Mouse (Mus musculus): ENCODE data around the gene Dse. TPM values are rescaled to one million over a fixed set of nuclear protein-coding genes. Genes with fewer than 3 reads are reported as not detected.

The Dse gene
- polyA plus RNA-seq, 1 experiment from 2014 or later, result 25.4 TPM

GRCm38 (mm10) chr10:34206436-34206782 is 1.1 kb downstream of the Dse start:
- peak overlapping the region; percentile 88 for H3K27ac ChIP-seq (ENCODE audit: low read length)

GRCm38 (mm10) chr10:34205825-34206224 is 1.7 kb downstream of the Dse start:
- H3K27me3 ChIP-seq (ENCODE audit: insufficient read depth, low read length), result no peaks in the 10 kb centered on the region
- H3K4me1 ChIP-seq (ENCODE audit: insufficient read depth, low read length), result peaks cover 4% of the 10 kb centered on the region; the same call in 1 of the 2 replicates
- 92% methylated on average over 1 of the region's 1 CpGs for WGBS
- no peak overlapping the region for H3K9ac ChIP-seq (replicated peaks; ENCODE audit: low read length)
- H3K36me3 ChIP-seq (ENCODE audit: insufficient read depth, low read length), result no peaks in the 10 kb centered on the region
- peak overlapping the region; percentile 20; the same call in 1 of the 2 replicates for H3K4me3 ChIP-seq (ENCODE audit: low read length)
- H3K27ac ChIP-seq (ENCODE audit: low read length), result no peak overlapping the region
- no peaks in the 10 kb centered on the region for H3K9me3 ChIP-seq (ENCODE audit: low read length)
- peak overlapping the region; percentile 61 for H3K4me2 ChIP-seq (replicated peaks; ENCODE audit: low read depth, low read length)
- no peak for ATAC-seq (ENCODE audit: low FRiP score, low TSS enrichment)

More at GRCm38 (mm10) chr10:34206436-34206782, 1.1 kb downstream of the Dse start:
- peak; percentile 50; the same call in 1 of the 2 replicates for ATAC-seq (ENCODE audit: low FRiP score, low TSS enrichment)
- H3K4me3 ChIP-seq (ENCODE audit: low read length), result peak overlapping the region; percentile 78
- no peaks in the 10 kb centered on the region for H3K27me3 ChIP-seq (ENCODE audit: insufficient read depth, low read length)
- 0 out of 2 replicates have a peak, but pooled peaks cover 4% of the 10 kb centered on the region for H3K4me1 ChIP-seq (ENCODE audit: insufficient read depth, low read length)
- under 1% methylated on average over 15 of the region's 15 CpGs for WGBS
- no peaks in the 10 kb centered on the region for H3K36me3 ChIP-seq (ENCODE audit: insufficient read depth, low read length)
- H3K9me3 ChIP-seq (ENCODE audit: low read length), result no peaks in the 10 kb centered on the region
- peak overlapping the region; percentile 61 for H3K4me2 ChIP-seq (replicated peaks; ENCODE audit: low read depth, low read length)
- peak overlapping the region; percentile 89 for H3K9ac ChIP-seq (replicated peaks; ENCODE audit: low read length)

DNA sequence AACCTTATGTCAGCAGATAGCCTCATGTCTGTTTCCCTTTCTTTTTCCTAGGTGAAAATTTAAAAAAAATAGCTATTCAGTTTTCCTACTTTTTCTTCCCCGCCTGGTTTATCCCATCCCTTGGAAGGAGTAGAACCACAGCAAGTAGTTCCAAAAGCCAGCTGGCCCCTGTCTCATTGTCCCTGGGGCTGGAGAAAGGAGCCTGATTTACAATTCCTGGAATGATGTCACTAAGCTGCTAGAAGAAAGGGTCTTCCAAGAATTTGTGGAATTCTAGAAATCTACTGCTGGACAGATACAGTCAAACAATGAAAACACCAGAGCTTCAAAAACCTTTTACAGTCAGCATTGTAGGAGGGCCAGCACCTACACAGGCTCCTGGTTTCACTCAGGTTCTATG is 6.8 kb downstream of the Dse start:
- 62% methylated on average over 1 of the region's 1 CpGs for WGBS
- H3K4me2 ChIP-seq (replicated peaks; ENCODE audit: low read depth, low read length), result no peak overlapping the region

GRCm38 (mm10) chr10:34198574-34198973 is 8.9 kb downstream of the Dse start:
- Histone ChIP-seq H3K27ac (ENCODE audit: low read length) (peak overlapping the region; percentile 11; the same call in 1 of the 2 replicates), H3K9ac (replicated peaks; ENCODE audit: low read length) (no peak overlapping the region), H3K4me2 (replicated peaks; ENCODE audit: low read depth, low read length) (no peak overlapping the region), H3K4me3 (ENCODE audit: low read length) (no peak overlapping the region), H3K36me3 (ENCODE audit: insufficient read depth, low read length) (no peaks in the 10 kb centered on the region), H3K9me3 (ENCODE audit: low read length) (peaks cover 3% of the 10 kb centered on the region; the same call in 1 of the 2 replicates), H3K27me3 (ENCODE audit: insufficient read depth, low read length) (no peaks in the 10 kb centered on the region), H3K4me1 (ENCODE audit: insufficient read depth, low read length) (peaks cover 14% of the 10 kb centered on the region)
- WGBS, result 56% methylated on average over 3 of the region's 3 CpGs
- no peak for ATAC-seq (ENCODE audit: low FRiP score, low TSS enrichment)

More for the DNA sequence above, 6.8 kb downstream of the Dse start:
- Histone ChIP-seq H3K27ac (ENCODE audit: low read length) (no peak overlapping the region), H3K9me3 (ENCODE audit: low read length) (peaks cover 3% of the 10 kb centered on the region; the same call in 1 of the 2 replicates), H3K4me3 (ENCODE audit: low read length) (no peak overlapping the region), H3K27me3 (ENCODE audit: insufficient read depth, low read length) (no peaks in the 10 kb centered on the region), H3K4me1 (ENCODE audit: insufficient read depth, low read length) (peaks cover 14% of the 10 kb centered on the region), H3K9ac (replicated peaks; ENCODE audit: low read length) (no peak overlapping the region), H3K36me3 (ENCODE audit: insufficient read depth, low read length) (no peaks in the 10 kb centered on the region)
- ATAC-seq (ENCODE audit: low FRiP score, low TSS enrichment), result no peak; the same call in 1 of the 2 replicates

- Histone ChIP-seq H3K27me3 (ENCODE audit: insufficient read depth, low read length) (no peaks in the 10 kb centered on the region), H3K27ac (ENCODE audit: low read length) (peak overlapping the region; percentile 62), H3K4me2 (replicated peaks; ENCODE audit: low read depth, low read length) (no peak overlapping the region), H3K4me1 (ENCODE audit: insufficient read depth, low read length) (peaks cover 14% of the 10 kb centered on the region), H3K9me3 (ENCODE audit: low read length) (peaks cover 3% of the 10 kb centered on the region; the same call in 1 of the 2 replicates), H3K36me3 (ENCODE audit: insufficient read depth, low read length) (no peaks in the 10 kb centered on the region), H3K4me3 (ENCODE audit: low read length) (no peak overlapping the region), H3K9ac (replicated peaks; ENCODE audit: low read length) (no peak overlapping the region)
- 17% methylated on average over 3 of the region's 3 CpGs for WGBS
- peak; percentile 89 for ATAC-seq (ENCODE audit: low FRiP score, low TSS enrichment)
Measured at GRCm38 (mm10) chr10:34198061-34198460, 9.5 kb downstream of the Dse start.

DNA sequence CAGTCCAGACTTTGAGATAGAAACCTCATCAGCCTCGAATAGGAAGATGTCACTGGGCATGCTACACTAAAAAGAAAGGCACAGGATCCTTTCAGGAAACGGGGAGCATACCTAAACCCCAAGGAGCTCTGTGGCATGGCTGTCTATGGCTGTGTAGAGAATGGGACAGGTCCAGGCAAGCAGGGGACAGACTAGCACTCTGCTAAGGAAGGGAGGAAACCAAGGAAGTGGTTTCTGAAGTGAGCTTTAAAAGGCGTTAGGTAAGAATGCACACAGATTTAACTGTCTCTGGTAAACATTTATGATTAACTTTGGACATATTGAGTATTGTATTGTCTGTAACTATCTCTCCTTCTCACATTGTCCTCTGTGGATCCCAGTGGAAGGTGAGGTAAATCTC is 10.2 kb downstream of the Dse start:
- no peaks in the 10 kb centered on the region for H3K27me3 ChIP-seq (ENCODE audit: insufficient read depth, low read length)
- H3K4me1 ChIP-seq (ENCODE audit: insufficient read depth, low read length), result peaks cover 10% of the 10 kb centered on the region
- no peak for ATAC-seq (ENCODE audit: low FRiP score, low TSS enrichment)
- H3K36me3 ChIP-seq (ENCODE audit: insufficient read depth, low read length), result no peaks in the 10 kb centered on the region
- H3K9me3 ChIP-seq (ENCODE audit: low read length), result peaks cover 8% of the 10 kb centered on the region; the same call in 1 of the 2 replicates
- H3K4me3 ChIP-seq (ENCODE audit: low read length), result no peak overlapping the region
- WGBS, result 81% methylated on average over 3 of the region's 3 CpGs
- H3K27ac ChIP-seq (ENCODE audit: low read length), result no peak overlapping the region; the same call in 1 of the 2 replicates
- H3K4me2 ChIP-seq (replicated peaks; ENCODE audit: low read depth, low read length), result no peak overlapping the region
- no peak overlapping the region for H3K9ac ChIP-seq (replicated peaks; ENCODE audit: low read length)

- WGBS, result 38% methylated on average over 2 of the region's 2 CpGs
- 0 out of 2 replicates have a peak, but pooled peaks have one; percentile 39 for ATAC-seq (ENCODE audit: low FRiP score, low TSS enrichment)
- no peak overlapping the region for H3K27ac ChIP-seq (ENCODE audit: low read length)
Measured at GRCm38 (mm10) chr10:34194957-34195356, 12.6 kb downstream of the Dse start.

GRCm38 (mm10) chr10:34194503-34194902 is 13.0 kb downstream of the Dse start:
- Histone ChIP-seq H3K27ac (ENCODE audit: low read length) (no peak overlapping the region), H3K27me3 (ENCODE audit: insufficient read depth, low read length) (no peaks in the 10 kb centered on the region), H3K4me2 (replicated peaks; ENCODE audit: low read depth, low read length) (no peak overlapping the region), H3K9ac (replicated peaks; ENCODE audit: low read length) (no peak overlapping the region), H3K36me3 (ENCODE audit: insufficient read depth, low read length) (no peaks in the 10 kb centered on the region), H3K4me1 (ENCODE audit: insufficient read depth, low read length) (peaks cover 10% of the 10 kb centered on the region), H3K4me3 (ENCODE audit: low read length) (no peak overlapping the region), H3K9me3 (ENCODE audit: low read length) (0 out of 2 replicates have a peak, but pooled peaks cover 6% of the 10 kb centered on the region)
- 85% methylated on average over 5 of the region's 5 CpGs for WGBS
- no peak for ATAC-seq (ENCODE audit: low FRiP score, low TSS enrichment)

More at GRCm38 (mm10) chr10:34194957-34195356, 12.6 kb downstream of the Dse start:
- Histone ChIP-seq H3K9ac (replicated peaks; ENCODE audit: low read length) (no peak overlapping the region), H3K9me3 (ENCODE audit: low read length) (peaks cover 8% of the 10 kb centered on the region; the same call in 1 of the 2 replicates), H3K4me2 (replicated peaks; ENCODE audit: low read depth, low read length) (no peak overlapping the region), H3K4me1 (ENCODE audit: insufficient read depth, low read length) (peaks cover 10% of the 10 kb centered on the region), H3K36me3 (ENCODE audit: insufficient read depth, low read length) (no peaks in the 10 kb centered on the region), H3K27me3 (ENCODE audit: insufficient read depth, low read length) (no peaks in the 10 kb centered on the region), H3K4me3 (ENCODE audit: low read length) (no peak overlapping the region)

- Histone ChIP-seq H3K4me1 (ENCODE audit: insufficient read depth, low read length) (no peaks in the 10 kb centered on the region), H3K9ac (replicated peaks; ENCODE audit: low read length) (no peak overlapping the region), H3K4me2 (replicated peaks; ENCODE audit: low read depth, low read length) (no peak overlapping the region), H3K4me3 (ENCODE audit: low read length) (no peak overlapping the region), H3K9me3 (ENCODE audit: low read length) (no peaks in the 10 kb centered on the region), H3K27me3 (ENCODE audit: insufficient read depth, low read length) (no peaks in the 10 kb centered on the region), H3K27ac (ENCODE audit: low read length) (peak overlapping the region; percentile 6; the same call in 1 of the 2 replicates), H3K36me3 (ENCODE audit: insufficient read depth, low read length) (no peaks in the 10 kb centered on the region; the same call in 1 of the 2 replicates)
- no peak for ATAC-seq (ENCODE audit: low FRiP score, low TSS enrichment)
- 67% methylated on average over 10 of the region's 10 CpGs for WGBS
Measured at GRCm38 (mm10) chr10:34186571-34187260, 20.8 kb downstream of the Dse start.

DNA sequence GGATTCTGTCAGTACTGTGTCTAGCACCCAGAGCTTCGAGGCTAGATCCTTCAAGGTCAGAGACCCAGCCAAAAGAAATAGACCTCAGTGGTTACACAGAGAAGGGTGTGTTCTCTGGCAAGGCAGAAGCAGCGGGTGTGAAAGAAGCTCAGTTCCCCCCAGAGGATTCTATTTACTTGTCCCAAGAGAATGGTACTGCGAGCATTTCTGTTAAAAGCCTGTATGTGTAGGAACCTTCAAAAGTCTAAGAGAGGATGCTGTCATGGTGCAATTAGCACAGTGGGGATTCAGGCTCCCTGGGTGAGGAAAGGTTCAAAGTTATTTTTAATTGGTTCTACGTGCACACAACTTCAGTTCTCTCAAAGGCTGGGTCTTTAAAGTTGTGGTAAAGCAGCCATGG is 22.0 kb downstream of the Dse start:
- no peak for ATAC-seq (ENCODE audit: low FRiP score, low TSS enrichment)
- 54% methylated on average over 4 of the region's 4 CpGs for WGBS

More for the DNA sequence above, 22.0 kb downstream of the Dse start:
- no peak overlapping the region for H3K4me2 ChIP-seq (replicated peaks; ENCODE audit: low read depth, low read length)
- no peak overlapping the region for H3K9ac ChIP-seq (replicated peaks; ENCODE audit: low read length)
- no peaks in the 10 kb centered on the region for H3K27me3 ChIP-seq (ENCODE audit: insufficient read depth, low read length)
- H3K9me3 ChIP-seq (ENCODE audit: low read length), result no peaks in the 10 kb centered on the region
- peak overlapping the region; percentile 65; the same call in 1 of the 2 replicates for H3K27ac ChIP-seq (ENCODE audit: low read length)
- no peaks in the 10 kb centered on the region; the same call in 1 of the 2 replicates for H3K36me3 ChIP-seq (ENCODE audit: insufficient read depth, low read length)
- no peak overlapping the region for H3K4me3 ChIP-seq (ENCODE audit: low read length)
- H3K4me1 ChIP-seq (ENCODE audit: insufficient read depth, low read length), result no peaks in the 10 kb centered on the region
